Mouse (Mus musculus): ENCODE data around the gene Tha1.

DNA sequence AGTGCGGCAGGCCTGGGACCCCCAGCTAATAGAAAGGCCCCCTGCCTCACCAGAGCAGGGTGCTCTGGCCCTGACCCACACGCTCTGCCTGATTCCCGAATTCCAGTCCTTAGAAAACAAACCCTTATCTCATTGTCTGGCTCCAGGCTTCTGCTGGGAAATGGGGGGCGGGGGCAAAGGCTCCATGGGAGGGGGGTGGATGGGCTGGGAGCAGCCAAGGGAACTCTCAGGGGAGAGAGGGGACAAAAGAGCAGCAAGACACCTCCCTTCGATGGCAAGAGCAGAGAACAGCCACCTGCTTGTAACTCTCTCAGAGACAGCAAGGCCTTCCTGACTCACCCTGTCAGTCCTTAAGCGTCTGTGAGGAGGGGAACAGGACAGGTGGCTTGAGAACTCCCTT lies 2.4 kb upstream of the Tha1 start:
- no peak for TF ChIP-seq CTCF (IDR thresholded peaks at IDR 0.05; ENCODE audit: low read depth)
- TF ChIP-seq EP300 (IDR thresholded peaks at IDR 0.05; ENCODE audit: low read depth), result no peak

Data from liver, postnatal 0 days (tissue).